Mouse (Mus musculus) CH12.LX (cell line): ENCODE results near the gene Cyp4f17. TPM values are rescaled to one million over a fixed set of nuclear protein-coding genes. Genes with fewer than 3 reads are reported as not detected.
"Not testable (repeated sequence)": the region's sequence is repeated elsewhere in the genome, so short reads cannot be mapped to it uniquely, and the experiment has no call there.

Source experiments
- DNase-seq: peaks from one replicate; pipeline ENCODE4 v3.0.0-alpha.2; 2013; ENCODE audit errors: extremely low read depth
- H3K27ac ChIP-seq: 2 replicates; pipeline ENCODE4 v1.5.1; 2012; ENCODE audit warnings: low read depth, mild to moderate bottlenecking, control low read depth, moderate library complexity; ENCODE audit not compliant: insufficient read depth
- H3K27me3 ChIP-seq: replicated peaks from 2 replicates; pipeline ENCODE3; 2012; ENCODE audit warnings: inconsistent platforms
- H3K36me3 ChIP-seq, 2 experiments: replicated peaks in 1 of 2; 2 replicates each; pipeline versions ENCODE3 to v1.6.1; 2012; ENCODE audit warnings: inconsistent platforms in 1 of 2, low read length in 1 of 2, mild to moderate bottlenecking in 1 of 2, mixed read lengths in 1 of 2, moderate library complexity in 1 of 2; ENCODE audit not compliant: control insufficient read depth in 1 of 2, insufficient read depth in 1 of 2
- H3K4me1 ChIP-seq, 2 experiments: 2 replicates each; pipeline ENCODE4 v1.6.1; 2012; ENCODE audit warnings: inconsistent platforms in 1 of 2, moderate library complexity in 1 of 2; ENCODE audit not compliant: insufficient read depth in 2 of 2, control insufficient read depth in 1 of 2
- H3K4me2 ChIP-seq: 2 replicates; pipeline ENCODE4 v1.6.1; 2012; ENCODE audit warnings: low read depth, mild to moderate bottlenecking, control low read depth; ENCODE audit not compliant: poor library complexity, insufficient read depth, severe bottlenecking
- H3K4me3 ChIP-seq, 3 experiments: fragments of 150-350 bp in 1 of 3; sonication (generic) in 1 of 3; replicated peaks in 1 of 3; 2 replicates each; pipeline versions ENCODE3 to v1.5.1; 2011 to 2012; ENCODE audit warnings: low read depth in 2 of 3, low read length in 2 of 3, mild to moderate bottlenecking in 2 of 3, moderate library complexity in 2 of 3, control low read depth in 1 of 3, improper control_type of control experiment in 1 of 3, inconsistent platforms in 1 of 3, mixed read lengths in 1 of 3; ENCODE audit not compliant: poor library complexity in 1 of 3
- H3K79me2 ChIP-seq: replicated peaks from 2 replicates; pipeline ENCODE4 v1.6.1; 2012; ENCODE audit warnings: mild to moderate bottlenecking, moderate library complexity; ENCODE audit not compliant: control insufficient read depth, poor library complexity, insufficient read depth, severe bottlenecking; ENCODE audit errors: extremely low read depth
- H3K9ac ChIP-seq: 2 replicates; pipeline ENCODE4 v1.6.1; 2012; ENCODE audit warnings: low read depth, mild to moderate bottlenecking, control low read depth, moderate library complexity; ENCODE audit not compliant: insufficient read depth
- H3K9me3 ChIP-seq: replicated peaks from 2 replicates; pipeline ENCODE3; 2012; ENCODE audit warnings: low read length, inconsistent platforms, mixed read lengths
- BHLHE40 ChIP-seq: IDR thresholded peaks from 2 replicates; pipeline ENCODE4 v1.6.1; 2011; ENCODE audit warnings: mild to moderate bottlenecking, low read depth, low read length, improper control_type of control experiment
- CHD2 ChIP-seq: IDR thresholded peaks from 2 replicates; pipeline ENCODE4 v1.6.1; 2011; ENCODE audit warnings: low read length, improper control_type of control experiment
- CTCF ChIP-seq, 2 experiments: IDR thresholded peaks in 1 of 2; conservative IDR thresholded peaks in 1 of 2; 2 replicates each; pipeline ENCODE4 v1.5.1; 2011 to 2012; ENCODE audit warnings: low read depth in 2 of 2, low read length in 2 of 2, improper control_type of control experiment in 1 of 2, inconsistent platforms in 1 of 2, mild to moderate bottlenecking in 1 of 2, moderate library complexity in 1 of 2
- ELF1 ChIP-seq: IDR thresholded peaks from 2 replicates; pipeline ENCODE4 v1.6.1; 2014; ENCODE audit warnings: low read depth, mild to moderate bottlenecking, inconsistent platforms, low read length, improper control_type of control experiment
- HCFC1 ChIP-seq: IDR thresholded peaks from 2 replicates; pipeline ENCODE4 v1.6.1; 2012; ENCODE audit warnings: low read depth, mild to moderate bottlenecking, inconsistent platforms, low read length, improper control_type of control experiment
- IRF4 ChIP-seq: IDR thresholded peaks from 2 replicates; pipeline ENCODE4 v1.6.1; 2014; ENCODE audit warnings: low read depth, mild to moderate bottlenecking, inconsistent platforms, low read length, improper control_type of control experiment
- JUND ChIP-seq: conservative IDR thresholded peaks from 2 replicates; pipeline ENCODE4 v1.6.1; 2011; ENCODE audit warnings: low read depth, low read length, improper control_type of control experiment
- MEF2A ChIP-seq: IDR thresholded peaks from 2 replicates; pipeline ENCODE4 v1.6.1; 2014; ENCODE audit warnings: low read depth, mild to moderate bottlenecking, inconsistent platforms, low read length, improper control_type of control experiment, borderline replicate concordance
- NELFE ChIP-seq: IDR thresholded peaks from 2 replicates; pipeline ENCODE4 v1.6.1; 2011; ENCODE audit warnings: low read depth, low read length, improper control_type of control experiment
- POLR2A ChIP-seq: IDR thresholded peaks from 2 replicates; pipeline ENCODE4 v1.6.1; 2011; ENCODE audit warnings: low read depth, mild to moderate bottlenecking, improper control_type of control experiment, low read length
- RAD21 ChIP-seq: IDR thresholded peaks from 2 replicates; pipeline ENCODE4 v1.6.1; 2011; ENCODE audit warnings: low read depth, mild to moderate bottlenecking, low read length, improper control_type of control experiment, moderate library complexity
- SIN3A ChIP-seq: IDR thresholded peaks from 2 replicates; pipeline ENCODE4 v1.6.1; 2012; ENCODE audit warnings: low read length, improper control_type of control experiment, inconsistent platforms
- SMC3 ChIP-seq: IDR thresholded peaks from 2 replicates; pipeline ENCODE4 v1.6.1; 2011; ENCODE audit warnings: low read depth, low read length, improper control_type of control experiment
- TBP ChIP-seq: conservative IDR thresholded peaks from 2 replicates; pipeline ENCODE4 v1.6.1; 2011; ENCODE audit warnings: low read depth, low read length, improper control_type of control experiment
- ZC3H11A ChIP-seq: IDR thresholded peaks from 2 replicates; pipeline ENCODE4 v1.6.1; 2012; ENCODE audit warnings: low read depth, mild to moderate bottlenecking, inconsistent platforms, low read length, improper control_type of control experiment
- ZKSCAN1 ChIP-seq: IDR thresholded peaks from 2 replicates; pipeline ENCODE4 v1.6.1; 2012; ENCODE audit warnings: low read depth, inconsistent platforms, low read length, improper control_type of control experiment, borderline replicate concordance
- dilution Hi-C: fragments of 300-500 bp; cut with MboI; formaldehyde crosslinking; loops from 2 replicates; pipeline ENCODE4 v1.14.3; 2020; ENCODE audit warnings: low sequenced_read_pairs; ENCODE audit not compliant: extremely low pct_unique_long_range_greater_than_20kb, extremely low pct_ligation_motif_present
- in situ Hi-C: fragments of 300-500 bp; cut with MboI; formaldehyde crosslinking; loops from 3 replicates; pipeline ENCODE4 v1.14.3; 2019; ENCODE audit warnings: low sequenced_read_pairs, low pct_ligation_motif_present, low pct_unique_long_range_greater_than_20kb, mixed read lengths
- polyA plus RNA-seq: library from polyadenylated mRNA; unstranded; fragments of >175 nt; gene quantifications from 2 replicates; pipeline ENCODE4 v1.2.1, GENCODE M21; 2012; ENCODE audit warnings: low read depth; ENCODE audit not compliant: insufficient read length
- total RNA-seq, 2 experiments: library from RNA; depleted of rRNA; stranded (reverse); fragments of 300-350 nt in 1 of 2; fragments of >200 nt in 1 of 2; gene quantifications; 2 replicates each; pipeline ENCODE4 v1.2.3; 2012 to 2014

Cyp4f17 gene
- total and polyA plus RNA-seq, 3 experiments = 3.3 to 4.8 (median 4.1) TPM

- peak overlapping the region; percentile 26 for H3K9ac ChIP-seq
- in situ Hi-C loops (no loop called here), dilution Hi-C loops (no loop called here)
- peak; percentile 98 for DNase-seq
- no peak overlapping the region for H3K27ac ChIP-seq
- no peaks in the 10 kb centered on the region for H3K27me3 ChIP-seq
- peaks cover 8 to 20% of the 10 kb centered on the region in 2 experiments for H3K36me3 ChIP-seq
- H3K9me3 ChIP-seq = no peaks in the 10 kb centered on the region
- TF ChIP-seq ELF1 = peak; percentile 92
- TF ChIP-seq IRF4 = 0 out of 2 replicates have a peak, but pooled peaks have one; percentile 39
- TF ChIP-seq RAD21 = peak; percentile 92
- TF ChIP-seq ZC3H11A = peak; percentile 31; the same call in 1 of the 2 replicates
- peak; percentile 37 to 91; a peak in 3 of 4 replicates for TF ChIP-seq CTCF (conservative IDR thresholded peaks at IDR 0.05 in 1 of 2, IDR thresholded peaks at IDR 0.05 in 1 of 2; ENCODE audit: low read depth in 2 of 2, low read length in 2 of 2)
- 0 out of 2 replicates have a peak, but pooled peaks have one; percentile 28 for TF ChIP-seq TBP
- TF ChIP-seq POLR2A = peak; percentile 64; the same call in 1 of the 2 replicates
- no peak for TF ChIP-seq CHD2
- TF ChIP-seq HCFC1 = peak; percentile 66
- TF ChIP-seq SIN3A = peak; percentile 67
- peak; percentile 92 for TF ChIP-seq SMC3
- peak; percentile 31; the same call in 1 of the 2 replicates for TF ChIP-seq MEF2A
- TF ChIP-seq BHLHE40 = no peak
- no peak for TF ChIP-seq JUND
- TF ChIP-seq ZKSCAN1 = no peak
- peak; percentile 67 for TF ChIP-seq NELFE
- TF ChIP-seq, all 38 proteins: peak for 12
- Histone ChIP-seq H3K4me3 (peak overlapping the region; percentile 42 to 72 (median 65)), H3K4me2 (peak overlapping the region; percentile 18), H3K79me2 (no peaks in the 10 kb centered on the region), H3K4me1 (peaks cover 2 to 35% of the 10 kb centered on the region in 2 experiments; a peak in 3 of 4 replicates)
Measured at GRCm38 (mm10) chr17:32550900-32551770, 45.3 kb downstream of the Cyp4f17 start.

GRCm38 (mm10) chr17:32553016-32553415, 47.2 kb downstream of the Cyp4f17 start:
- H3K79me2 ChIP-seq, H3K4me2 ChIP-seq, DNase-seq, H3K9ac ChIP-seq, in situ Hi-C loops, H3K4me3 ChIP-seq, H3K27me3 ChIP-seq, H3K9me3 ChIP-seq, dilution Hi-C loops, H3K27ac ChIP-seq: not testable (repeated sequence)
- peaks cover 3 to 12% of the 10 kb centered on the region in 2 experiments for H3K36me3 ChIP-seq
- peaks cover 2 to 35% of the 10 kb centered on the region in 2 experiments; a peak in 3 of 4 replicates for H3K4me1 ChIP-seq
